Mouse (Mus musculus): ENCODE measurements at regions not wholly inside any gene's neighbourhood (a gene's known extent, or its start where the extent isn't known, plus 50 kb on each side); places are given as distances from the start of the nearest gene placed in this dataset.

- TF ChIP-seq POLR2A (IDR thresholded peaks at IDR 0.05; ENCODE audit: insufficient read depth, low read depth, low read length) (no peak), CTCF (IDR thresholded peaks at IDR 0.05; ENCODE audit: insufficient read depth, low read depth, low read length) (no peak)
Measured at GRCm38 (mm10) chr2:179307932-179308303, 134.3 kb upstream of the Cdh4 start.
